Mouse (Mus musculus): ENCODE results near the gene Cnn3. TPM values are rescaled to one million over a fixed set of nuclear protein-coding genes. Genes with fewer than 3 reads are reported as not detected.

The Cnn3 gene
- polyA plus RNA-seq, 1 experiment, result not detected

GRCm38 (mm10) chr3:121458545-121459492 lies 32.5 kb downstream of the Cnn3 start:
- H3K4me1 ChIP-seq (ENCODE audit: control insufficient read depth, insufficient read depth, low read length), result no peaks in the 10 kb centered on the region
- WGBS, result 77% methylated on average over 14 of the region's 14 CpGs
- TF ChIP-seq CTCF (IDR thresholded peaks at IDR 0.05; ENCODE audit: insufficient read depth, low read depth, low read length) (no peak), POLR2A (IDR thresholded peaks at IDR 0.05; ENCODE audit: insufficient read depth, low read depth, low read length) (no peak)

GRCm38 (mm10) chr3:121460473-121461193 lies 34.3 kb downstream of the Cnn3 start:
- 85% methylated on average over 16 of the region's 16 CpGs for WGBS
- Histone ChIP-seq H3K4me1 (ENCODE audit: control insufficient read depth, insufficient read depth, low read length) (peaks cover 5% of the 10 kb centered on the region), H3K27ac (ENCODE audit: insufficient read depth, low read depth, low read length) (no peak overlapping the region), H3K4me3 (ENCODE audit: insufficient read depth, low read depth, low read length) (no peak overlapping the region)
- no peak for TF ChIP-seq POLR2A (IDR thresholded peaks at IDR 0.05; ENCODE audit: insufficient read depth, low read depth, low read length)
- TF ChIP-seq CTCF (IDR thresholded peaks at IDR 0.05; ENCODE audit: insufficient read depth, low read depth, low read length), result no peak

More at GRCm38 (mm10) chr3:121458545-121459492, 32.5 kb downstream of the Cnn3 start:
- Histone ChIP-seq H3K4me3 (ENCODE audit: insufficient read depth, low read depth, low read length) (no peak overlapping the region), H3K27ac (ENCODE audit: insufficient read depth, low read depth, low read length) (no peak overlapping the region)

GRCm38 (mm10) chr3:121461477-121461876 lies 35.2 kb downstream of the Cnn3 start:
- Histone ChIP-seq H3K4me3 (ENCODE audit: insufficient read depth, low read depth, low read length) (no peak overlapping the region), H3K27ac (ENCODE audit: insufficient read depth, low read depth, low read length) (no peak overlapping the region), H3K4me1 (ENCODE audit: control insufficient read depth, insufficient read depth, low read length) (peaks cover 9% of the 10 kb centered on the region)
- 94% methylated on average over 13 of the region's 13 CpGs for WGBS
- TF ChIP-seq POLR2A (IDR thresholded peaks at IDR 0.05; ENCODE audit: insufficient read depth, low read depth, low read length), result no peak
- no peak for TF ChIP-seq CTCF (IDR thresholded peaks at IDR 0.05; ENCODE audit: insufficient read depth, low read depth, low read length)

GRCm38 (mm10) chr3:121462782-121463181 lies 36.5 kb downstream of the Cnn3 start:
- TF ChIP-seq POLR2A (IDR thresholded peaks at IDR 0.05; ENCODE audit: insufficient read depth, low read depth, low read length) (no peak), CTCF (IDR thresholded peaks at IDR 0.05; ENCODE audit: insufficient read depth, low read depth, low read length) (no peak)
- no peak overlapping the region for H3K27ac ChIP-seq (ENCODE audit: insufficient read depth, low read depth, low read length)
- H3K4me3 ChIP-seq (ENCODE audit: insufficient read depth, low read depth, low read length), result no peak overlapping the region
- WGBS, result 84% methylated on average over 3 of the region's 3 CpGs
- peaks cover 12% of the 10 kb centered on the region for H3K4me1 ChIP-seq (ENCODE audit: control insufficient read depth, insufficient read depth, low read length)

DNA sequence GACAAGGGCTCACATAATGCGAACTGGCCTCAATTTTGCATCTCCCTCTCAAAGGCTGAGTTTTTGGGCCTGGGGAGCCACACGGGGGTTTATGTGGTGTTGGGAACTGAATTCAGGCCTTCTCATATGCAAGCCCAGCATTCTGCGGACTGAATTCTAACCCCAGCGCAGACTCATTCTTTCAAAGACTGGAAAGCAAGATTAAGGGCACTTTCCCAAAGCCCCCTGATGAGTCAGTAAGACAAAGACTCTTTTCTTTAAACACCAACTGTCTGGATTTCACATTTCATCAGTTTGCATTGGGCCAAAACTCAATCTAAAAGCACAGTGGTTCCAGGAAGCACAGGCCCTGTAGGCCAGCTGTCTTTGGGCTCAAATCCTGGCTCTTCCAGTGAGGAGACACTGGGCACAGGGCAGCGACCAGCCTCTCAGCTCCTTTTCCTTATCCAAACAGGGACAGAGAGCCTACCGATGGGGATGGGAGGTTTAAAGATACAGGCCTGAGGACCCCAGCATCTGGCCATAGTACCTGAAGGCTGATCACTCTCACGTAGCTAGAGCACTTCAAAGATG lies 38.5 kb downstream of the Cnn3 start:
- peak overlapping the region; percentile 82 for H3K27ac ChIP-seq (ENCODE audit: insufficient read depth, low read depth, low read length)
- 52% methylated on average over 7 of the region's 7 CpGs for WGBS

GRCm38 (mm10) chr3:121465795-121466194 lies 39.5 kb downstream of the Cnn3 start:
- no peak overlapping the region for H3K4me3 ChIP-seq (ENCODE audit: insufficient read depth, low read depth, low read length)
- WGBS, result 28% methylated on average over 10 of the region's 10 CpGs
- peak overlapping the region; percentile 58 for H3K27ac ChIP-seq (ENCODE audit: insufficient read depth, low read depth, low read length)
- TF ChIP-seq CTCF (IDR thresholded peaks at IDR 0.05; ENCODE audit: insufficient read depth, low read depth, low read length) (no peak), POLR2A (IDR thresholded peaks at IDR 0.05; ENCODE audit: insufficient read depth, low read depth, low read length) (no peak)
- peaks cover 17% of the 10 kb centered on the region for H3K4me1 ChIP-seq (ENCODE audit: control insufficient read depth, insufficient read depth, low read length)

More for the DNA sequence above, 38.5 kb downstream of the Cnn3 start:
- TF ChIP-seq CTCF (IDR thresholded peaks at IDR 0.05; ENCODE audit: insufficient read depth, low read depth, low read length), result no peak
- no peak for TF ChIP-seq POLR2A (IDR thresholded peaks at IDR 0.05; ENCODE audit: insufficient read depth, low read depth, low read length)
- Histone ChIP-seq H3K4me3 (ENCODE audit: insufficient read depth, low read depth, low read length) (no peak overlapping the region), H3K4me1 (ENCODE audit: control insufficient read depth, insufficient read depth, low read length) (peaks cover 17% of the 10 kb centered on the region)

GRCm38 (mm10) chr3:121467094-121467552 lies 40.8 kb downstream of the Cnn3 start:
- WGBS, result 89% methylated on average over 10 of the region's 10 CpGs
- Histone ChIP-seq H3K27ac (ENCODE audit: insufficient read depth, low read depth, low read length) (no peak overlapping the region), H3K4me3 (ENCODE audit: insufficient read depth, low read depth, low read length) (no peak overlapping the region), H3K4me1 (ENCODE audit: control insufficient read depth, insufficient read depth, low read length) (peaks cover 17% of the 10 kb centered on the region)
- TF ChIP-seq CTCF (IDR thresholded peaks at IDR 0.05; ENCODE audit: insufficient read depth, low read depth, low read length) (no peak), POLR2A (IDR thresholded peaks at IDR 0.05; ENCODE audit: insufficient read depth, low read depth, low read length) (no peak)

GRCm38 (mm10) chr3:121468136-121468535 lies 41.8 kb downstream of the Cnn3 start:
- 36% methylated on average over 1 of the region's 2 CpGs for WGBS
- Histone ChIP-seq H3K4me1 (ENCODE audit: control insufficient read depth, insufficient read depth, low read length) (peaks cover 17% of the 10 kb centered on the region), H3K4me3 (ENCODE audit: insufficient read depth, low read depth, low read length) (no peak overlapping the region), H3K27ac (ENCODE audit: insufficient read depth, low read depth, low read length) (no peak overlapping the region)
- TF ChIP-seq POLR2A (IDR thresholded peaks at IDR 0.05; ENCODE audit: insufficient read depth, low read depth, low read length) (no peak), CTCF (IDR thresholded peaks at IDR 0.05; ENCODE audit: insufficient read depth, low read depth, low read length) (no peak)

All from olfactory bulb, adult 2 months (tissue).